Mouse (Mus musculus) small intestine, adult 2 months (tissue): ENCODE results near the gene Wnt7a.

Experiments used
- CTCF ChIP-seq: fragments of 200-500 bp; IDR thresholded peaks from 2 replicates; pipeline ENCODE4 v1.5.1; 2012; ENCODE audit warnings: low read depth, mild to moderate bottlenecking, control low read depth, inconsistent platforms, low read length, moderate library complexity, mixed read lengths; ENCODE audit not compliant: insufficient replicate concordance, insufficient read length; ENCODE audit errors: extremely low read depth
- POLR2A ChIP-seq: fragments of 200-500 bp; IDR thresholded peaks from 2 replicates; pipeline ENCODE4 v1.6.1; 2012; ENCODE audit warnings: low read depth, mild to moderate bottlenecking, control low read depth, inconsistent platforms, low read length, moderate library complexity

DNA sequence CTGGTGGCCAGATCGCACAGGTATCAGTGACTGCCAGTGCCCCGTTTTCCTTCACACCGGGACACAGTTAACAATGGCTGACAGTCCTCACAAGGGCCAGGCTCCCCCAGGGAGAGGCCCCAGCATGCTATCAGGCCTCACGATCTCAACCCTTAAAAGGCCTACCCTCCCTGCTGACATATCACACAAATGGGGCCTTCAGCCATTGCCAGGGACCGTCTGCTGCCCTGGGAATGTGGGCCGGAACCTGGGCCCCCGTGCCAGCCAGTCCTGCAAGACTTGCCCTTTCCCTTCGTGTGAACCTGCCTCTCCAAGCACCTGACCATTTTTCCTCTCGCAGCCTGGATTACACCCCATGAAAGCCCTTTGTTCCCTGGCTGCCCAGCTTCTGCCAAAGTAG is 61.5 kb downstream of the Wnt7a start:
- no peak for TF ChIP-seq CTCF
- no peak for TF ChIP-seq POLR2A
